20 mouse cellular contexts compared by ENCODE assay signal in the genomic region with DNA sequence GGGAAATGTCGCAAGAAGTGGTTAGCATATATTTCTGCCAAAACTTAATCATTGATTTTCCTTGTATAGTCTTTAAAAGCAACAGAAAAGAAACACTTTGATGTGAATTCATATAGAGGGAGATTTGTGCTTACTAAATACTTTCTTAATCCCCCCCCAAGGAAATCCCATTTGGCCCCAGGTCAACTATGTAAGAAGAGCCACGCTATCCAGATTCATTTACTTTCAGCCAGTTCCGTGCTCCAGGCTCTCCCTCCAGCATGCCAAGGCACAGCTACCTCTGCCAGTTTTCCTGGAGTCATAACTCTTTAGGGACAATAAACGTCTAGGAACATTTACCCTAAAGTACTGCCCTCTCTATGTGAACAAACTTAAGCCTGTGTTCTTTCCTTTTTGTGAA. TPM values are rescaled to one million over a fixed set of nuclear protein-coding genes. Genes with fewer than 3 reads are reported as not detected.
DNase-seq lines count a peak whose midpoint lies in the region; ATAC-seq and TF ChIP-seq lines count a peak whose summit lies in the region.
"Had no signal": no experiment of that assay in that cellular context is flagged by ENCODE, and none has a peak within 500 bp of the region (broad histone marks: within the 10 kb centered on the region; RNA-seq: fewer than 3 reads in every experiment).

No protein-coding gene starts in this region.

- H3K27ac ChIP-seq in forebrain, postnatal 0 days (ENCODE audit: low read depth, low read length) = no peak overlapping the region
- no peak overlapping the region for H3K27ac ChIP-seq in forebrain, embryonic 13.5 days
- H3K27ac ChIP-seq in lung, embryonic 14.5 days (ENCODE audit: low read depth) = no peak overlapping the region
- H3K27ac ChIP-seq: forebrain, embryonic 15.5 days; hindbrain, embryonic 15.5 days; limb, embryonic 13.5 days; neural tube, embryonic 12.5 days had no signal

- H3K4me2 ChIP-seq in forebrain, postnatal 0 days (ENCODE audit: low read depth) = no peak overlapping the region
- no peak overlapping the region for H3K4me2 ChIP-seq in forebrain, embryonic 13.5 days
- no peak overlapping the region for H3K4me2 ChIP-seq in lung, embryonic 14.5 days
- H3K4me2 ChIP-seq: forebrain, embryonic 15.5 days; heart, embryonic 12.5 days; hindbrain, embryonic 15.5 days; limb, embryonic 13.5 days; neural tube, embryonic 12.5 days had no signal

- no peak overlapping the region for H3K9ac ChIP-seq in forebrain, postnatal 0 days
- no peak overlapping the region for H3K9ac ChIP-seq in forebrain, embryonic 13.5 days
- no peak overlapping the region for H3K9ac ChIP-seq in lung, embryonic 14.5 days
- H3K9ac ChIP-seq: forebrain, embryonic 15.5 days; heart, embryonic 12.5 days; hindbrain, embryonic 15.5 days; limb, embryonic 13.5 days; liver, postnatal 0 days; neural tube, embryonic 12.5 days had no signal

- WGBS in forebrain, postnatal 0 days = 41% methylated on average over 4 of the region's 4 CpGs
- WGBS in forebrain, embryonic 13.5 days = 69% methylated on average over 4 of the region's 4 CpGs
- 44% methylated on average over 4 of the region's 4 CpGs for whole genome bisulfite sequencing in lung, embryonic 14.5 days

- TF ChIP-seq CTCF in forebrain, postnatal 0 days (IDR thresholded peaks at IDR 0.05; ENCODE audit: low read depth) = no peak
- no peak for TF ChIP-seq CTCF in lung, embryonic 14.5 days (IDR thresholded peaks at IDR 0.05; ENCODE audit: low read depth)

- no peak for ATAC-seq in forebrain, postnatal 0 days
- ATAC-seq in forebrain, embryonic 13.5 days = no peak
- no peak for ATAC-seq in lung, embryonic 14.5 days (ENCODE audit: insufficient read depth)
- ATAC-seq: forebrain, embryonic 15.5 days; liver, postnatal 0 days had no signal

- H3K4me3 ChIP-seq in forebrain, postnatal 0 days (ENCODE audit: low read depth, low read length) = no peak overlapping the region
- H3K4me3 ChIP-seq in forebrain, embryonic 13.5 days = no peak overlapping the region
- no peak overlapping the region for H3K4me3 ChIP-seq in lung, embryonic 14.5 days (ENCODE audit: low read depth, low read length)
- H3K4me3 ChIP-seq: forebrain, embryonic 15.5 days; heart, embryonic 12.5 days; hindbrain, embryonic 15.5 days; limb, embryonic 13.5 days; neural tube, embryonic 12.5 days had no signal

- peak; percentile 5 for DNase-seq in forebrain, postnatal 0 days
- DNase-seq in lung, embryonic 14.5 days = peak; percentile 52
- no peak for DNase-seq in lung, adult 18-20 months
- peak; percentile 15 for DNase-seq in urinary bladder, postnatal 14 days (ENCODE audit: low spot score)
- no peak for DNase-seq in urinary bladder, postnatal 36 days (ENCODE audit: low spot score in 2 of 2)
- DNase-seq in spleen, adult 18-20 months = no peak
- DNase-seq: B cell, adult 2 months; embryo, embryonic 11 days; heart, postnatal 36 days; kidney, adult 18-20 months; kidney, postnatal 25 days; layer of hippocampus, adult 9-11 months; liver, postnatal 0 days; thymus, postnatal 36 days had no signal

- H3K4me1 ChIP-seq in forebrain, postnatal 0 days (ENCODE audit: insufficient read depth) = no peaks in the 10 kb centered on the region
- H3K4me1 ChIP-seq in forebrain, embryonic 13.5 days = no peaks in the 10 kb centered on the region
- H3K4me1 ChIP-seq in lung, embryonic 14.5 days (ENCODE audit: insufficient read depth) = no peaks in the 10 kb centered on the region
- H3K4me1 ChIP-seq: forebrain, embryonic 15.5 days; hindbrain, embryonic 15.5 days; limb, embryonic 13.5 days; neural tube, embryonic 12.5 days had no signal

- H3K27me3 ChIP-seq in forebrain, postnatal 0 days (ENCODE audit: insufficient read depth, low read length) = no peaks in the 10 kb centered on the region
- H3K27me3 ChIP-seq in forebrain, embryonic 13.5 days = no peaks in the 10 kb centered on the region
- no peaks in the 10 kb centered on the region for H3K27me3 ChIP-seq in lung, embryonic 14.5 days (ENCODE audit: insufficient read depth, low read length)
- H3K27me3 ChIP-seq: forebrain, embryonic 15.5 days; heart, embryonic 12.5 days; hindbrain, embryonic 15.5 days; limb, embryonic 13.5 days; neural tube, embryonic 12.5 days had no signal

- no peaks in the 10 kb centered on the region for H3K9me3 ChIP-seq in forebrain, postnatal 0 days (ENCODE audit: low read length)
- no peaks in the 10 kb centered on the region for H3K9me3 ChIP-seq in forebrain, embryonic 13.5 days (replicated peaks)
- no peaks in the 10 kb centered on the region for H3K9me3 ChIP-seq in lung, embryonic 14.5 days (ENCODE audit: low read depth, low read length)
- H3K9me3 ChIP-seq: forebrain, embryonic 15.5 days; heart, embryonic 12.5 days; hindbrain, embryonic 15.5 days; limb, embryonic 13.5 days; neural tube, embryonic 12.5 days had no signal

- H3K36me3 ChIP-seq in forebrain, postnatal 0 days (ENCODE audit: insufficient read depth) = no peaks in the 10 kb centered on the region
- H3K36me3 ChIP-seq in forebrain, embryonic 13.5 days (ENCODE audit: poor library complexity, severe bottlenecking) = no peaks in the 10 kb centered on the region
- no peaks in the 10 kb centered on the region for H3K36me3 ChIP-seq in lung, embryonic 14.5 days (ENCODE audit: insufficient read depth)
- H3K36me3 ChIP-seq: forebrain, embryonic 15.5 days; heart, embryonic 12.5 days; hindbrain, embryonic 15.5 days; limb, embryonic 13.5 days; neural tube, embryonic 12.5 days had no signal

RNA-seq across cellular contexts. Expression of a gene that starts 8.5 kb away (rescaled TPM):
- total RNA-seq in forebrain, postnatal 0 days (2014; rRNA removed) = 9.9 and 17.1 TPM in 2 replicates
- polyA plus RNA-seq in forebrain, postnatal 0 days (2015; fragmentation: Nextera tagmentation; extraction: Ambion mirVana) = 3.6 and 4.1 TPM in 2 replicates
- polyA plus RNA-seq in forebrain, embryonic 13.5 days (2015; fragmentation: Nextera tagmentation; extraction: Ambion mirVana) = 1.8 and 2.7 TPM in 2 replicates
- 7.8 and 8.7 TPM in 2 replicates for polyA plus RNA-seq in lung, embryonic 14.5 days (2014; fragmentation: Nextera tagmentation; extraction: Ambion mirVana)

Comparison
In these comparisons a context has a peak if more than half of its experiments do, and no peak if none do; other contexts are left out.
1. DNase-seq: peak in forebrain, postnatal 0 days (single experiment), lung, embryonic 14.5 days (single experiment) and urinary bladder, postnatal 14 days (single experiment); none in lung, adult 18-20 months (0 of 2), urinary bladder, postnatal 36 days (0 of 2) and spleen, adult 18-20 months (0 of 2).